Mouse (Mus musculus): ENCODE data around the gene Pam16.

DNA sequence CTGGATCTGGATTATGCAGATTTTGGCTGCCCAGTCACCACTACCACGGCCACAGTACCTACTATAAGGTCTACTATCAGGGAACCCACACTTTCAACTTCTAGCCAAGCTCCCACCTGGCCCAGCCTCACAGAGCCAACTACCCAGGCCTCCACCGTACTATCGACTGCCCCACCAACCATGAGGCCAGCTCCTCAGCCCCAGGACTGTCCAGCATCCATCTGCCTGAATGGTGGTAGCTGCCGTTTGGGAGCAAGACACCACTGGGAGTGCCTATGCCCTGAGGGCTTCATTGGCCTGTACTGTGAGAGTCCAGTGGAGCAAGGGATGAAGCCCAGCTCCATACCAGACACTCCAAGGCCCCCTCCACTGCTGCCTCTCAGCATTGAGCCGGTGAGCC is 24.4 kb upstream of the Pam16 start:
- TF ChIP-seq POLR2A (IDR thresholded peaks at IDR 0.05; ENCODE audit: low read depth, low read length), result no peak
- no peak for TF ChIP-seq CTCF (IDR thresholded peaks at IDR 0.05; ENCODE audit: extremely low read depth, insufficient read depth, insufficient read length, insufficient replicate concordance)

Measured in spleen, adult 2 months (tissue).